Mouse (Mus musculus): ENCODE measurements around the gene Spib. TPM values are rescaled to one million over a fixed set of nuclear protein-coding genes. Genes with fewer than 3 reads are reported as not detected.

Gene Spib
- polyA plus RNA-seq, 1 experiment, result 0.01 TPM

DNA sequence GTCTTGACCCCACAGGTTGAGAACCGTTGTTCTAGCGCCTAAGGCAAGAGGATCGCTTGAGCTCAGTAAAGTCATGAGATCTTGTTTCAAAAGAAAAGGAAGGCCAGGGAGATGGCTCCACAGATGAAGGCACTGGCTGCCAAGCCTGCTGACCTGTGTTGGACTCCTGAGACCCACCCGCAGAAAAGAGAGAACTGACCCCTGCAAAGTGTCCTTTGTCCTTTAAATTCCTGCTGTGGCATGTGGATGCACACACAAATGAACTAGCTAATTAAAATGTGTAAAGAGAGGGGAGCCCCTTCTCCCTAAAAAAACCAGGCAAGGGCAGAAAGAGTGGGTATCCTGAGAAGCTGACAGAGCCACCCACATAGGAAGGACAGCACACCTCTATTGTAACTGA, 39.9 kb upstream of the Spib start:
- Histone ChIP-seq H3ac (ENCODE audit: control insufficient read depth, insufficient read length, low read depth) (no peak overlapping the region), H3K79me2 (ENCODE audit: control insufficient read depth, insufficient read depth) (no peaks in the 10 kb centered on the region), H3K4me3 (ENCODE audit: insufficient read depth, poor library complexity, severe bottlenecking) (no peak overlapping the region), H3K36me3 (ENCODE audit: control insufficient read depth, insufficient read depth) (no peaks in the 10 kb centered on the region), H3K79me3 (ENCODE audit: low read depth) (no peaks in the 10 kb centered on the region), H3K27me3 (ENCODE audit: control insufficient read depth, insufficient read depth, insufficient read length) (peaks cover 14% of the 10 kb centered on the region)
- TF ChIP-seq MYOD1 (IDR thresholded peaks at IDR 0.05; ENCODE audit: control insufficient read depth, insufficient read length, low read depth) (no peak), USF1 (IDR thresholded peaks at IDR 0.05; ENCODE audit: low read depth) (no peak), MYOG (IDR thresholded peaks at IDR 0.05; ENCODE audit: control insufficient read depth, extremely low read depth, insufficient read length) (no peak), CTCF (IDR thresholded peaks at IDR 0.05; ENCODE audit: control insufficient read depth, insufficient read depth, insufficient read length) (no peak), MAX (IDR thresholded peaks at IDR 0.05) (no peak), CEBPB (IDR thresholded peaks at IDR 0.05; ENCODE audit: low read depth) (no peak), FOSL1 (IDR thresholded peaks at IDR 0.05; ENCODE audit: insufficient read depth, low read length, poor library complexity, severe bottlenecking) (no peak)

DNA sequence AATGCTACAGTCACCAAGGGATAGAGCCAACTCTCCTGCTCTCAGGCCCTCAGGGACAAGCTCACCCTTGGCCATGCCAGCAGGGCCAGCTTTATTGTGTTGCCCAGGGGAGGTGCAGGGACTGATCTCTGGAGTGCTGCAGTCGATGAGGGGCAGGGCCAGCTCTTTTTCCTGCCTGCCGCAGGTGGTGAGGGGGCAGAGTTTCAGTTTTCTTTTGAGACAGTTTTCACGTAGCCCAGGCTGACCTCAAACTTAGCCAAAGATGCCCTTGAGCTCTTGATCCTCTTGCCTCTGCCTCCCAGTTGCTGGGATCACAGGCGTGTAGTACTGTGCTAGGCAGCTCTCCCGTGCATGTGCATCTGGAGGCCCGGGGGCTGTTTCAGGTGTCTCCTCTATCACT, 39.1 kb upstream of the Spib start:
- TF ChIP-seq CTCF (IDR thresholded peaks at IDR 0.05; ENCODE audit: control insufficient read depth, insufficient read depth, insufficient read length), result no peak
- TF ChIP-seq FOSL1 (IDR thresholded peaks at IDR 0.05; ENCODE audit: insufficient read depth, low read length, poor library complexity, severe bottlenecking), result no peak
- Histone ChIP-seq H3K36me3 (ENCODE audit: control insufficient read depth, insufficient read depth) (no peaks in the 10 kb centered on the region), H3ac (ENCODE audit: control insufficient read depth, insufficient read length, low read depth) (no peak overlapping the region), H3K79me3 (ENCODE audit: low read depth) (no peaks in the 10 kb centered on the region), H3K4me3 (ENCODE audit: insufficient read depth, poor library complexity, severe bottlenecking) (no peak overlapping the region), H3K79me2 (ENCODE audit: control insufficient read depth, insufficient read depth) (no peaks in the 10 kb centered on the region), H3K27me3 (ENCODE audit: control insufficient read depth, insufficient read depth, insufficient read length) (peaks cover 14% of the 10 kb centered on the region)

DNA sequence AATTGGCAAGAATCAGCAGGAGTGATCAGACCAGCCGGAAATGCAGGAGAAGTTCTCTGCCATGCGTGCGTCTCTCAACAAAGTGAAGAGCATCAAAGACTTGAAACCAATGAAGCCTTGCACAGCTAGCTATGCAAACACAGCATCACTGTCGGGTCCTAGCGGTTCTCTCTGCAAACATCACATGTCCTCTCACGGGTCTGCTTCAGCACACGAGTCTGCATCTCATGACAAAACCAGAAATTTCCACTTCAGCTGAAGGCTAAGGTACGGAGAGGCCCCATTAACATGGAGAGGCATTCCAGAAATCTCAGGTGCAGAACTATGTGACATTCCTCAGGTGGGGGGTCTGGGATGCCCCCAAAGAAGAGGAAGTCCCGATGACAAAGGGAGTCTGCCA, 36.9 kb upstream of the Spib start:
- no peaks in the 10 kb centered on the region for H3K79me2 ChIP-seq (ENCODE audit: control insufficient read depth, insufficient read depth)
- TF ChIP-seq MYOD1 (IDR thresholded peaks at IDR 0.05; ENCODE audit: control insufficient read depth, insufficient read length, low read depth), result no peak
- no peak for TF ChIP-seq CEBPB (IDR thresholded peaks at IDR 0.05; ENCODE audit: low read depth)
- no peak for TF ChIP-seq MYOG (IDR thresholded peaks at IDR 0.05; ENCODE audit: control insufficient read depth, extremely low read depth, insufficient read length)
- TF ChIP-seq MAX (IDR thresholded peaks at IDR 0.05), result no peak
- no peak for TF ChIP-seq USF1 (IDR thresholded peaks at IDR 0.05; ENCODE audit: low read depth)
- no peak for TF ChIP-seq CTCF (IDR thresholded peaks at IDR 0.05; ENCODE audit: control insufficient read depth, insufficient read depth, insufficient read length)
- TF ChIP-seq FOSL1 (IDR thresholded peaks at IDR 0.05; ENCODE audit: insufficient read depth, low read length, poor library complexity, severe bottlenecking), result no peak
- H3K36me3 ChIP-seq (ENCODE audit: control insufficient read depth, insufficient read depth), result no peaks in the 10 kb centered on the region
- H3K27me3 ChIP-seq (ENCODE audit: control insufficient read depth, insufficient read depth, insufficient read length), result peaks cover 25% of the 10 kb centered on the region
- H3K79me3 ChIP-seq (ENCODE audit: low read depth), result no peaks in the 10 kb centered on the region
- H3ac ChIP-seq (ENCODE audit: control insufficient read depth, insufficient read length, low read depth), result no peak overlapping the region
- H3K4me3 ChIP-seq (ENCODE audit: insufficient read depth, poor library complexity, severe bottlenecking), result no peak overlapping the region

DNA sequence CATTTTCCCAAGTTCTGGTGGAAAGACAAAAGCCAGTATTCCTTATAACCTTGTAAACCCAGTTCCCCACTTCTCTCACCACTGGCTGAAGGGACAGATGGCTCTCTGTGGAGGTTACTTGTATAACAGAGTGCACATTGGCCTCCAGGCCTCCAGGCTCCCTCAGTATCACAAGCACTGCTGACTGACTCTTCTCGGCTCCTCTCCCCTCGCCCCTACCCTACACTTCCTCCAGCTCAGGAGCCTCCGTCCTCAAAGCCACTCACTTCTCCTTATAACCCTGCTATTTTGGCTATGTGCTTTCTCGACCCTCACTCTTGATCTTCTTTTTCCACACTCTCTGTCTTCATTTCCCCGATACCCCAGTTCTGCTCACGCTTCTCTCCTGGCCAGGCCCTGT, 33.5 kb upstream of the Spib start:
- H3ac ChIP-seq (ENCODE audit: control insufficient read depth, insufficient read length, low read depth), result no peak overlapping the region
- no peaks in the 10 kb centered on the region for H3K36me3 ChIP-seq (ENCODE audit: control insufficient read depth, insufficient read depth)
- no peaks in the 10 kb centered on the region for H3K79me2 ChIP-seq (ENCODE audit: control insufficient read depth, insufficient read depth)
- H3K79me3 ChIP-seq (ENCODE audit: low read depth), result no peaks in the 10 kb centered on the region
- peaks cover 11% of the 10 kb centered on the region for H3K27me3 ChIP-seq (ENCODE audit: control insufficient read depth, insufficient read depth, insufficient read length)
- H3K4me3 ChIP-seq (ENCODE audit: insufficient read depth, poor library complexity, severe bottlenecking), result no peak overlapping the region
- TF ChIP-seq MYOD1 (IDR thresholded peaks at IDR 0.05; ENCODE audit: control insufficient read depth, insufficient read length, low read depth), result no peak
- TF ChIP-seq FOSL1 (IDR thresholded peaks at IDR 0.05; ENCODE audit: insufficient read depth, low read length, poor library complexity, severe bottlenecking), result no peak
- TF ChIP-seq CTCF (IDR thresholded peaks at IDR 0.05; ENCODE audit: control insufficient read depth, insufficient read depth, insufficient read length), result no peak
- no peak for TF ChIP-seq CEBPB (IDR thresholded peaks at IDR 0.05; ENCODE audit: low read depth)
- no peak for TF ChIP-seq MYOG (IDR thresholded peaks at IDR 0.05; ENCODE audit: control insufficient read depth, extremely low read depth, insufficient read length)
- no peak for TF ChIP-seq MAX (IDR thresholded peaks at IDR 0.05)
- TF ChIP-seq USF1 (IDR thresholded peaks at IDR 0.05; ENCODE audit: low read depth), result no peak

DNA sequence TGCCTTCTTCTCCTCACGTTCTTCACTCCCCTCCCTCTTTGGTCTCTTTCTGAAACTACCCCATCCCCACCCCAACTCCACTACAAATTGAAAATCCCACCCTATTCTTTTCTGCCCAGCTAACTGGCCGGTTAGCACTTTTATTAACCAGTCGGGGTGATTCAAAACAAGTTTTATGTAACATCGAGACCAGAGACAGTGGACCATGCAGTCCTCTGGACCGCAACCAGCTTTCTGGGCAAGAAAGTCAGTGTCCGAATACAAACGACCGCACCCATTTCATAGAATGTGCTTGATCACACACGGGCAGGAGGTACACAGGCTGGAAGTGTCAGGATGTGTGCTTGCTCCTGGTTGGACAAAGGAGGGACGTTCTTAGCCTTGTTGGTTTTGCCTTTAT, 32.6 kb upstream of the Spib start:
- TF ChIP-seq USF1 (IDR thresholded peaks at IDR 0.05; ENCODE audit: low read depth) (no peak), MYOG (IDR thresholded peaks at IDR 0.05; ENCODE audit: control insufficient read depth, extremely low read depth, insufficient read length) (no peak), CEBPB (IDR thresholded peaks at IDR 0.05; ENCODE audit: low read depth) (no peak), CTCF (IDR thresholded peaks at IDR 0.05; ENCODE audit: control insufficient read depth, insufficient read depth, insufficient read length) (no peak), MYOD1 (IDR thresholded peaks at IDR 0.05; ENCODE audit: control insufficient read depth, insufficient read length, low read depth) (no peak), MAX (IDR thresholded peaks at IDR 0.05) (no peak), FOSL1 (IDR thresholded peaks at IDR 0.05; ENCODE audit: insufficient read depth, low read length, poor library complexity, severe bottlenecking) (no peak)
- no peaks in the 10 kb centered on the region for H3K79me2 ChIP-seq (ENCODE audit: control insufficient read depth, insufficient read depth)
- no peaks in the 10 kb centered on the region for H3K36me3 ChIP-seq (ENCODE audit: control insufficient read depth, insufficient read depth)
- H3ac ChIP-seq (ENCODE audit: control insufficient read depth, insufficient read length, low read depth), result no peak overlapping the region
- H3K79me3 ChIP-seq (ENCODE audit: low read depth), result no peaks in the 10 kb centered on the region
- peaks cover 11% of the 10 kb centered on the region for H3K27me3 ChIP-seq (ENCODE audit: control insufficient read depth, insufficient read depth, insufficient read length)
- no peak overlapping the region for H3K4me3 ChIP-seq (ENCODE audit: insufficient read depth, poor library complexity, severe bottlenecking)

DNA sequence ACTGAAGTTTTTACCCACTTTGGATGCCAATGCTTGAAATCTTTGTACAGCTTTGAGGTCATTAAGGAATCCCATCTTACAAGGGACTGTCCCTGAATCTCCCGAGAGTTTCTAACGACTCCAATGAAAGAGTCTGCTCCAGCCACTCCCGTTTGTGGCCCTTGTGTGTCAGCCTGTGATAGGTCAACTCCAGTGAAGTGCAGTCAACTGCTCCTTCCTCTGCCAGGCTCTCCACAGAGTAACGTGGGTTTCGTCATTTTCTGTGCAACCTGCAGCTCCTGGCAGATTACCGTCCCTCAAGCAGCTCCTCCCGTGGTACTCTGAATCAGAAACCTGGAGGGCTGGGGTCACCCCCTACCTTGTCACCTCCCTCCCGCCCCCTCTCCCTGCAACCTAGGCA, 31.4 kb upstream of the Spib start:
- Histone ChIP-seq H3K4me3 (ENCODE audit: insufficient read depth, poor library complexity, severe bottlenecking) (no peak overlapping the region), H3K27me3 (ENCODE audit: control insufficient read depth, insufficient read depth, insufficient read length) (peaks cover 11% of the 10 kb centered on the region), H3K79me2 (ENCODE audit: control insufficient read depth, insufficient read depth) (no peaks in the 10 kb centered on the region), H3K79me3 (ENCODE audit: low read depth) (no peaks in the 10 kb centered on the region), H3ac (ENCODE audit: control insufficient read depth, insufficient read length, low read depth) (no peak overlapping the region), H3K36me3 (ENCODE audit: control insufficient read depth, insufficient read depth) (no peaks in the 10 kb centered on the region)
- no peak for TF ChIP-seq MYOG (IDR thresholded peaks at IDR 0.05; ENCODE audit: control insufficient read depth, extremely low read depth, insufficient read length)

All from C2C12 (cell line).